27 mouse cellular contexts compared by ENCODE assay signal in the genomic region with DNA sequence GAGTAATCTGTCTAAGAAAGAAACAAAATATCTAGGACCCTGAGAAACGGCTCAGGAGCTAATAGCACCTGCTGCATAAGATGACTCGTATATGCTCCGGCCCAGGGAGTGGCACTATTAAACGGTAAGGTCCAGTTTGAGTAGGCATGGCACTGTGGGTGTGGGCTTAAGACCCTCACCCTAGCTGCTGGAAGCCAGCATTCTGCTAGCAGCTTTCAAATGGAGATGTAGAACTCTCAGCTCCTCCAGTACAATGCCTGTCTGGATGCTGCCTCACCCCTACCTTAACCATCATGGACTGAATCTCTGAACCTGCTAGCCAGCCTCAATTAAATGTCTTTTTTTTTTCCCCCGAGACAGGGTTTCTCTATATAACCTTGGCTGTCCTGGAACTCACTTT.
"Had no signal": no experiment of that assay in that cellular context is flagged by ENCODE, and none has a peak within 500 bp of the region (broad histone marks: within the 10 kb centered on the region; RNA-seq: fewer than 3 reads in every experiment).

No protein-coding gene starts in this region.

- DNase-seq: gastrocnemius, adult 2 months; gastrocnemius, postnatal 10 days; gastrocnemius, postnatal 25 days; heart, adult 2 months; heart, postnatal 10 days; heart, postnatal 4 days; kidney, adult 18-20 months; kidney, adult 8-10 months; kidney, postnatal 10 days; kidney, postnatal 25 days; kidney, postnatal 4 days; liver had no signal

- H3K27me3 ChIP-seq: heart, embryonic 12.5 days; hindbrain, embryonic 12.5 days; intestine, embryonic 15.5 days; liver, embryonic 12.5 days had no signal

- H3K9me3 ChIP-seq: heart, embryonic 10.5 days; hindbrain, embryonic 10.5 days; hindbrain, embryonic 12.5 days; intestine, embryonic 15.5 days; limb, embryonic 10.5 days; limb, embryonic 12.5 days; liver, embryonic 12.5 days had no signal

- H3K9ac ChIP-seq: heart, embryonic 12.5 days; hindbrain, embryonic 12.5 days; hindbrain, embryonic 14.5 days; intestine, embryonic 15.5 days; limb, embryonic 12.5 days; liver, embryonic 12.5 days; liver, embryonic 14.5 days had no signal

- ATAC-seq: hindbrain, embryonic 16.5 days; inflammation-experienced regulatory T-cells, adult 6 months; intestine, embryonic 15.5 days; intestine, postnatal 0 days; liver, embryonic 12.5 days had no signal

- H3K4me3 ChIP-seq: gastrocnemius, adult 2 months; heart, adult 2 months; heart, embryonic 10.5 days; heart, embryonic 12.5 days; hindbrain, embryonic 10.5 days; hindbrain, embryonic 12.5 days; intestine, embryonic 15.5 days; layer of hippocampus, adult 2 months; left cerebral cortex, adult 2 months; limb, embryonic 10.5 days; limb, embryonic 12.5 days; liver, embryonic 12.5 days had no signal

- H3K27ac ChIP-seq: gastrocnemius, adult 2 months; heart, adult 2 months; heart, embryonic 10.5 days; hindbrain, embryonic 10.5 days; hindbrain, embryonic 12.5 days; hindbrain, embryonic 14.5 days; intestine, embryonic 15.5 days; layer of hippocampus, adult 2 months; left cerebral cortex, adult 2 months; limb, embryonic 10.5 days; limb, embryonic 12.5 days; liver, embryonic 12.5 days; liver, embryonic 14.5 days had no signal

- H3K36me3 ChIP-seq: heart, embryonic 10.5 days; heart, embryonic 12.5 days; hindbrain, embryonic 10.5 days; hindbrain, embryonic 12.5 days; intestine, embryonic 15.5 days; limb, embryonic 12.5 days; liver, embryonic 12.5 days had no signal

- H3K4me1 ChIP-seq: heart, embryonic 12.5 days; liver, embryonic 12.5 days had no signal
